Mouse (Mus musculus) lung, embryonic 15.5 days (tissue): ENCODE results near the gene Pakap. TPM values are rescaled to one million over a fixed set of nuclear protein-coding genes. Genes with fewer than 3 reads are reported as not detected.

Experiments used
- ATAC-seq: fragments of 200-750 bp; cut with Nextera tagmentation; 2 replicates; pipeline ENCODE4 v1.8.0; 2017; ENCODE audit warnings: moderate number of reproducible peaks, borderline replicate concordance; ENCODE audit not compliant: low FRiP score, low TSS enrichment; ENCODE audit errors: extremely low read depth
- H3K27ac ChIP-seq: fragments of 300-500 bp; sonication (generic); 2 replicates; pipeline ENCODE4 v1.5.1; 2015; ENCODE audit warnings: moderate library complexity, mild to moderate bottlenecking, inconsistent platforms
- H3K27me3 ChIP-seq: fragments of 300-500 bp; sonication (generic); 2 replicates; pipeline ENCODE4 v1.6.1; 2015; ENCODE audit warnings: inconsistent platforms
- H3K36me3 ChIP-seq: fragments of 300-500 bp; sonication (generic); 2 replicates; pipeline ENCODE4 v1.6.1; 2015; ENCODE audit warnings: inconsistent platforms
- H3K4me1 ChIP-seq: fragments of 300-500 bp; sonication (generic); 2 replicates; pipeline ENCODE4 v1.6.1; 2015; ENCODE audit warnings: inconsistent platforms
- H3K4me2 ChIP-seq: fragments of 300-500 bp; sonication (generic); 2 replicates; pipeline ENCODE4 v1.6.1; 2015; ENCODE audit warnings: inconsistent platforms, mild to moderate bottlenecking, moderate library complexity
- H3K4me3 ChIP-seq: fragments of 300-500 bp; sonication (generic); 2 replicates; pipeline ENCODE4 v1.5.1; 2015; ENCODE audit warnings: mild to moderate bottlenecking, inconsistent platforms
- H3K9ac ChIP-seq: fragments of 300-500 bp; sonication (generic); 2 replicates; pipeline ENCODE4 v1.6.1; 2015; ENCODE audit warnings: inconsistent platforms
- H3K9me3 ChIP-seq: fragments of 300-500 bp; sonication (generic); 2 replicates; pipeline ENCODE4 v1.6.1; 2016; ENCODE audit warnings: inconsistent platforms
- WGBS: fragments of 180-500 bp; shearing (Covaris S2); methylation state at CpG from one replicate; pipeline ENCODE4 v1.1.7; 2015; 5-methylcytosine and 5-hydroxymethylcytosine counted together
- polyA plus RNA-seq: library from polyadenylated mRNA; unstranded; fragments of >200 nt; fragmentation: Nextera tagmentation; extraction: Ambion mirVana; gene quantifications from 2 replicates; pipeline ENCODE4 v1.2.1, GENCODE M21; 2015

The Pakap gene
- polyA plus RNA-seq, 1 experiment from 2014 or later: 47.7 TPM

GRCm38 (mm10) chr4:57606258-57606657, 38.3 kb downstream of the Pakap start:
- peaks cover 45% of the 10 kb centered on the region for H3K4me1 ChIP-seq

GRCm38 (mm10) chr4:57607247-57607942, 39.4 kb downstream of the Pakap start:
- Histone ChIP-seq H3K36me3 (no peaks in the 10 kb centered on the region), H3K27ac (peak overlapping the region; percentile 63), H3K9me3 (no peaks in the 10 kb centered on the region), H3K4me1 (peaks cover 52% of the 10 kb centered on the region), H3K4me3 (no peak overlapping the region), H3K27me3 (no peaks in the 10 kb centered on the region), H3K4me2 (peak overlapping the region; percentile 40), H3K9ac (no peak overlapping the region)
- peak; percentile 74 for ATAC-seq
- WGBS: 24% methylated on average over 22 of the region's 22 CpGs

More at GRCm38 (mm10) chr4:57606258-57606657, 38.3 kb downstream of the Pakap start:
- Histone ChIP-seq H3K9me3 (no peaks in the 10 kb centered on the region), H3K4me2 (no peak overlapping the region), H3K4me3 (no peak overlapping the region), H3K9ac (no peak overlapping the region), H3K36me3 (no peaks in the 10 kb centered on the region), H3K27me3 (no peaks in the 10 kb centered on the region), H3K27ac (peak overlapping the region; percentile 63; the same call in 1 of the 2 replicates)
- 63% methylated on average over 3 of the region's 3 CpGs for WGBS
- no peak for ATAC-seq

DNA sequence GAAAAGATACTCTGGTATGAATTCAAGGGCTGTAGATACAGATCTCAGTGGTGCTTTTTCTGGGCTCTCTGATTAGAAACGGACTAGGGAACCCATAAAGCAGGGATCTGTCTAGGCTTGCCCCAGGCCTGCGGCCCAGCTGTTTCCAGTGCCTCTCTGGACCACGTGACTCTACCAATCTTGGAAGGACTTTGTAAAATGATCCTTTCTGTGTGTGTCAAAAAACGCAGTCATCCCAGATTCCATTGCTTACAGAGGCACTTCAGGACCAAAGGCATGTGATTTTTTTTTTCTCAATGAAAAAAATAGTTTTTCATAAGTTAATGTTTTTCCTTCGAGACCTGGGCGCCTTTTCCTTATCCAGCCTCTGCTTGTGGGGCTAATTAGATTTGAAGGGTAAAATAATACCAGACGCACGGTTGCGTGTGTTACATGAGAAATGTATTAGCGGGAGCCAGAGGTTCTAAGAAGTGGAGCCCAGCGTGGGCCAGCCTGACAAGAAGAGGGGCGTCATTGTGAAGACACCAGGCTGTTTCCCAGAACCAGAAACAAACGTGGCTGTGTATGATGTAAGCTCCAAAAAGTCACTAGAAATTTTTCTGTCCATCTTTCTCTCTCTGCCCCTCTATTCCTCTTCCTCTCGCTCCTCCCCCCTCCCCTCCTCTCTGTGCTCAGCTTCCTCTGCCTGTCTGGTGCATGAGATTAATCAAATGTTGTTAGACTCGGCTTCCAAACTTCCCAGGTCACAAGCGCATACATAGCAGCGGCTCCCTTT, 43.5 kb downstream of the Pakap start:
- no peak overlapping the region for H3K9ac ChIP-seq
- H3K9me3 ChIP-seq: no peaks in the 10 kb centered on the region
- H3K27me3 ChIP-seq: no peaks in the 10 kb centered on the region
- peaks cover 41% of the 10 kb centered on the region for H3K4me1 ChIP-seq
- H3K36me3 ChIP-seq: no peaks in the 10 kb centered on the region
- peak overlapping the region; percentile 66 for H3K27ac ChIP-seq
- ATAC-seq: peak; percentile 72
- H3K4me3 ChIP-seq: peak overlapping the region; percentile 6; the same call in 1 of the 2 replicates
- 14% methylated on average over 17 of the region's 17 CpGs for WGBS
- peak overlapping the region; percentile 30; the same call in 1 of the 2 replicates for H3K4me2 ChIP-seq

DNA sequence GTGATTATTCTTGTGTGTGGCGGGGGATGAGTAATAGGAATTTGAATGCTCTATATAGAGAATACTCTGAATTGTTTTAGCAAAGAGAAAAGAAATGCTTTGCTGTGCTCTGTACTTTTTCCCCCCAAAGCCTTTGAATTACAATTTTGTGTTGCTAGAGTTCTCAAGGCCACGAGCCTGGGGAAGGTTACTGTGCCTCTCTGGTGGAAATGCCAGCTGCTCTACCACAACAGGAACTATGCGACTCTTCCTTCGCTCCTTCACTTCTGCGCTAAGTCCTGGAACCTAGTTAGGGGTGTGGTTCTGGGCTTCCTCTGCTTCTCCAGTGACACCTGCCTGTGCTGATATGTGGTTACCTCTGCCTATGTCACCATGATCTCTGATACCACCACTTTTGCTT, 44.7 kb downstream of the Pakap start:
- no peak overlapping the region for H3K4me3 ChIP-seq
- no peak for ATAC-seq
- H3K36me3 ChIP-seq: no peaks in the 10 kb centered on the region
- H3K4me1 ChIP-seq: peaks cover 30% of the 10 kb centered on the region
- no peaks in the 10 kb centered on the region for H3K27me3 ChIP-seq
- H3K9ac ChIP-seq: no peak overlapping the region
- H3K4me2 ChIP-seq: no peak overlapping the region
- WGBS: 90% methylated on average over 5 of the region's 5 CpGs
- H3K9me3 ChIP-seq: no peaks in the 10 kb centered on the region
- no peak overlapping the region for H3K27ac ChIP-seq

GRCm38 (mm10) chr4:57614686-57615085, 46.7 kb downstream of the Pakap start:
- peaks cover 27% of the 10 kb centered on the region for H3K4me1 ChIP-seq
- no peak overlapping the region for H3K9ac ChIP-seq
- ATAC-seq: no peak
- 87% methylated on average over 4 of the region's 4 CpGs for WGBS
- H3K9me3 ChIP-seq: no peaks in the 10 kb centered on the region
- H3K4me2 ChIP-seq: no peak overlapping the region
- H3K4me3 ChIP-seq: no peak overlapping the region
- no peaks in the 10 kb centered on the region; the same call in 1 of the 2 replicates for H3K36me3 ChIP-seq
- H3K27me3 ChIP-seq: no peaks in the 10 kb centered on the region
- H3K27ac ChIP-seq: no peak overlapping the region

DNA sequence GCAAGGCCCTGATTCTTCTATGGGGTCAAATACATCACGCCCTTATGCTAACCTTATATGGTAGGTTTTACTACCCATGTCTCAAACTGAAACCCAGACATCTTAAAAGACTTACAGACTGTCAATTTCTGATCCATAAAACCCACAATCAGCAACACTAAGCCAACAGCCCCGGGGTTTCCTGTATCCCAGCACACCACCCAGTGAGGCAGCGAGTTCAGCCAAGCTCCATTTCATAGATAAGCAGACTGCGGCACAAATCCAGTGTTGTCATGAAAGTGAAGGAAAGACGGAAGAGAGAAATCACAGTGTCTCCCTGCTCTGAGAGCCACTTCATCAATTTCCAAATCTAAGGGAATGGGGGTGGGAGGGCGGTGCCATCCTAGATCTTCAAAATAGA, 50.8 kb downstream of the Pakap start:
- no peaks in the 10 kb centered on the region for H3K27me3 ChIP-seq
- no peak overlapping the region for H3K4me2 ChIP-seq
- H3K4me3 ChIP-seq: no peak overlapping the region
- no peaks in the 10 kb centered on the region; the same call in 1 of the 2 replicates for H3K4me1 ChIP-seq
- ATAC-seq: no peak
- H3K27ac ChIP-seq: no peak overlapping the region
- no peaks in the 10 kb centered on the region for H3K9me3 ChIP-seq
- no peak overlapping the region for H3K9ac ChIP-seq
- 84% methylated on average over 6 of the region's 6 CpGs for WGBS
- H3K36me3 ChIP-seq: no peaks in the 10 kb centered on the region; the same call in 1 of the 2 replicates

DNA sequence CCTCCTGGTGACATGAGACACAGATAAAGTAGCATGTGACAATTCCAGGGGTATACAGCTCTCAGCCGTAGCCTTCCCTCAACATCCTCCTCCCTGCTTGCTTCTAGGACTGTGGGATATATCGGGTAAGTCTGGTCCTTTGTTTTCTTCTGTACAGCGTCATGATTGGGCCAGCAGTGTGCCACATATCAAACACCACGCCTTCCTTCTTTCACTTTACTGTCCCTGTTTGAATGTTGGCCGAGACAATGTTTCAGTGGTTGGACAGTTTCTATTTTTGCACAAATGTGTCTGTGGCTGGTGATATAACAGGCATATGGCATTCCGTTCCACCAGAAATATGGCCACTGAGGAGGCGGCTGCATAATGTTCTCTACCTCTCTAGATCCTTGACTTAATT, 54.8 kb downstream of the Pakap start:
- Histone ChIP-seq H3K4me3 (no peak overlapping the region), H3K27me3 (no peaks in the 10 kb centered on the region), H3K4me2 (no peak overlapping the region), H3K36me3 (no peaks in the 10 kb centered on the region; the same call in 1 of the 2 replicates), H3K9me3 (no peaks in the 10 kb centered on the region), H3K27ac (no peak overlapping the region), H3K9ac (no peak overlapping the region), H3K4me1 (no peaks in the 10 kb centered on the region; the same call in 1 of the 2 replicates)
- 74% methylated on average over 7 of the region's 7 CpGs for WGBS
- ATAC-seq: no peak

DNA sequence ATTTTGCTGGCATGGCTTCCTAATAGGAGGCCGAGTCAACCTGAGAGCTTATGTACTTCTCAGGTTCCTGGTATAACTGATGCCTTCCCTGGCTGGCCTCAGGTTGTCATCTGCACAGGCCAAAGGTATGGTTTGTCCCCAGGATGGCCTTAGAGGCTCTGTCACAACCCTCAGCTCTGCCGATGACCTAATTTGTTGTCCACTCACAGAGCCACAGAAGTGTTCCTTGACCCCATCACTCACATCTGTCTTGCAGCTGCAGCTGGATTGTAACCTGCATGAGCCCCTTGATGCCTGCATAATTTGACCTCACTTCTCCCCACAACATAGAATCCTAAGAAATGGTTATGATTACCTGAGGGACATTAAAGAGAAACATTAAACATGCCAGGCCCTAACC, 56.8 kb downstream of the Pakap start:
- H3K4me1 ChIP-seq: no peaks in the 10 kb centered on the region; the same call in 1 of the 2 replicates
- H3K27me3 ChIP-seq: no peaks in the 10 kb centered on the region
- H3K36me3 ChIP-seq: no peaks in the 10 kb centered on the region
- H3K9ac ChIP-seq: no peak overlapping the region
- no peak overlapping the region for H3K27ac ChIP-seq
- H3K9me3 ChIP-seq: no peaks in the 10 kb centered on the region
- H3K4me2 ChIP-seq: no peak overlapping the region
- WGBS: 87% methylated on average over 2 of the region's 2 CpGs
- no peak overlapping the region for H3K4me3 ChIP-seq
- no peak for ATAC-seq

GRCm38 (mm10) chr4:57625306-57625705, 57.3 kb downstream of the Pakap start:
- Histone ChIP-seq H3K4me3 (no peak overlapping the region), H3K27me3 (no peaks in the 10 kb centered on the region), H3K9ac (no peak overlapping the region), H3K4me1 (no peaks in the 10 kb centered on the region; the same call in 1 of the 2 replicates), H3K27ac (no peak overlapping the region), H3K4me2 (no peak overlapping the region), H3K36me3 (no peaks in the 10 kb centered on the region), H3K9me3 (no peaks in the 10 kb centered on the region)
- WGBS: 81% methylated on average over 1 of the region's 1 CpGs
- ATAC-seq: no peak

- no peaks in the 10 kb centered on the region for H3K9me3 ChIP-seq
- ATAC-seq: no peak
- no peak overlapping the region for H3K27ac ChIP-seq
- no peak overlapping the region for H3K9ac ChIP-seq
- no peaks in the 10 kb centered on the region for H3K27me3 ChIP-seq
- no peak overlapping the region for H3K4me3 ChIP-seq
- no peaks in the 10 kb centered on the region; the same call in 1 of the 2 replicates for H3K4me1 ChIP-seq
- H3K36me3 ChIP-seq: no peaks in the 10 kb centered on the region
- H3K4me2 ChIP-seq: no peak overlapping the region
- 50% methylated on average over 1 of the region's 1 CpGs for WGBS
Observed at GRCm38 (mm10) chr4:57625756-57626155, 57.8 kb downstream of the Pakap start.

GRCm38 (mm10) chr4:57626921-57627320, 58.9 kb downstream of the Pakap start:
- no peaks in the 10 kb centered on the region for H3K27me3 ChIP-seq
- no peak overlapping the region for H3K4me2 ChIP-seq
- peaks cover 4% of the 10 kb centered on the region for H3K4me1 ChIP-seq
- no peak overlapping the region for H3K27ac ChIP-seq
- no peak overlapping the region for H3K9ac ChIP-seq
- no peaks in the 10 kb centered on the region for H3K36me3 ChIP-seq
- ATAC-seq: no peak
- H3K4me3 ChIP-seq: no peak overlapping the region
- H3K9me3 ChIP-seq: no peaks in the 10 kb centered on the region
- WGBS: 85% methylated on average over 5 of the region's 5 CpGs

DNA sequence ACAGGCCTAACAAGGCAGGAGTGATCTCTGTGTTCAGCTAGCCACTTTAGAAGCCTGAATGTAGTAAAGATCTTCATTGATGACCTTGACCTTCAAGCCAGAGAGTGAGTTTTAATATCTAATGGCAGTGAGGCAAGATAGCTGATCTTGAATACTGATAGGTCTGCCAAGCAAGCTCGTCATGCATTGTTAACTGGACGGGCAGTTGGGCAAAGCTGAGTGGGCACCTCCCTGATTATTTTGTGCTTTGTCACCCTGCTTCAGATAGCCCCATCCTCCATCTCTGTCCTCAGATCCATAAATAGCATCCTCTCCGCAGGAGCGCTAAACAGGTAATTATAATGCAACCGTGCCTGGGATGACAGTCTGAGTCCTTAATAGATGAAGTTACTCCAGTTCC, 64.4 kb downstream of the Pakap start:
- Histone ChIP-seq H3K9ac (no peak overlapping the region), H3K4me3 (no peak overlapping the region), H3K4me2 (no peak overlapping the region), H3K4me1 (peaks cover 21% of the 10 kb centered on the region), H3K36me3 (no peaks in the 10 kb centered on the region), H3K9me3 (no peaks in the 10 kb centered on the region), H3K27me3 (no peaks in the 10 kb centered on the region), H3K27ac (no peak overlapping the region)
- no peak for ATAC-seq
- WGBS: 87% methylated on average over 5 of the region's 5 CpGs
